Mouse (Mus musculus) v-Abl transformed pro-B cells (cell line): ENCODE data around the gene Pyroxd2.
"Not testable (repeated sequence)": the region's sequence is repeated elsewhere in the genome, so short reads cannot be mapped to it uniquely, and the experiment has no call there.

ENCODE experiments used
- in situ Hi-C, 2 experiments: fragments of 400-800 bp; cut with MboI; formaldehyde crosslinking; loops; one replicate each; pipeline ENCODE4 v1.15.1; 2025; ENCODE audit not compliant: unreplicated experiment in 2 of 2

The Pyroxd2 gene

DNA sequence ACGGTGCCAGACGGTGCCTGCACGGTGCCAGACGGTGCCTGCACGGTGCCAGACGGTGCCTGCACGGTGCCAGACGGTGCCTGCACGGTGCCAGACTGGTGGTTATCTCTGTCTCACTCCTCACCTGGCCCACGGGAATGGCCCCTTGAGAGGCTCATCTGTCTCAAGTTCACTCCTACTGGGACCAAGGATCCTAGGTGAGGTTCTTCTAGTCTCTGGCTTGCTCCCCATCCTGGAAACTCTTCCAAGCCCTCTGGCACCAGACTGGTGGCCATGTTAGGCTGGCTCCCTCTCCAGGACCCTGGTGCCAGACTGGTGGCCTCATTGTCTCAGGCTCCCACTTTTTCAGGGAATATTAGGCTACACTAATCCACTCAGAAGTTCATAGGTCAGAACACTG, 53.1 kb downstream of the Pyroxd2 start:
- in situ Hi-C loops = no loop called here

DNA sequence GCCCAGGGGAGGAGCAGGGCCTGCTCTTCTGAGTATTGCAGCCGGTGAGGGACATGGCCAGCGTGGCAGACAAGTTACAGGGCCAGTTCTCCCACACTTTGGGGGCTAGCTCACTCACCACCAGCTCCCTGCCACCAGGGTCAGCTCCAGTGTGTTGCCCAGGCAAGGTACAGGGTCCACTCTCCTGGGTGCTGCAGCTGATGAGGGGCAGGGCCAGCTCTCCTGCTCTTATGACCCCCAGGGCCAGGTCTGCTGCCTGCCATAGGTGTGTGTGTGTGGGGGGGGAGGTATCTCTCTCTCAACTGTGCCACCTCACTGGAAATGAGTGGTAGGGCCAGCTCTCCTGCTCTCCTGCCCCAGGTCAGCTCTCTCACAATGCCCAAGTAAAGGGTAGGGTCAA, 54.0 kb downstream of the Pyroxd2 start:
- in situ Hi-C loops = no loop called here

- in situ Hi-C loops = no loop called here
Observed at GRCm38 (mm10) chr19:42697336-42697735, 55.2 kb downstream of the Pyroxd2 start.

- in situ Hi-C loops = no loop called here
Observed at GRCm38 (mm10) chr19:42690256-42690655, 62.3 kb downstream of the Pyroxd2 start.

DNA sequence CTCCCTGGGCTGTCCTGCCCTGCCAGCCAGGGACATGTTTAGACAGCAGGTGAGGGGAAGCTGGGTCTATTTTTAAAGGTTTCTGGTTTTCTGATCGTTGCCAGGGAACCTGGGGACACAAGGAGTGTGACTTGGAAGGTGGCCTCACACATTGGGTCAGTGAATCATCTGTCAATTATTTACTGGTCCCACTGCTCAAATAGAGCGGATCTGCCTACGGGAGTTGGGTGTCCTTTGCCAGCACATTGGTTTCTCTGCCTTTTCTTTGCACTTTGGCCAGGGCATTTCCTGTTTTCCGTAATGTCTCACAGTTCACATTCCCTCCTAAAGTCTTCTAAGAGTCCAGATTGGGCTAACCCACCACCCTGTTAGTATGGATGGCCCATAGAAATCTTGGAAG, 62.8 kb downstream of the Pyroxd2 start:
- in situ Hi-C loops = no loop called here

- in situ Hi-C loops = no loop called here
Observed at GRCm38 (mm10) chr19:42689321-42689720, 63.3 kb downstream of the Pyroxd2 start.

DNA sequence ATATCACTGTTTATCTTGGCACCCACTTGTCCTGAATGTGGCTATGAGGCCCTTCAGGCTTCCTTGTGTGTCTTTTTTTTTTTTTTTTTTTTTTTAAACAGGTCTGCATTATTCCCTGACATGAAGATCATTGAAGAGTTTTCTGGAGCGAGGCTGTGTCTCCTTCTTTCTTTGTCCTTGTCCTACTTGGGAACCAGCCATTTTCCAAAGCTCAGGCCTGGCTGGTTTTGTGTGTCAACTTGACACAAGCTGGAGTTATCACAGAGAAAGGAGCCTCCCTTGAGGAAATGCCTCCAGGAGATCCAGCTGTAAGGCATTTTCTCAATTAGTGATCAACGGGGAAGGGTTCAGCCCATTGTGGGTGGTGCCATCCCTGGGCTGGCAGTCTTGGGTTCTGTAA, 69.8 kb downstream of the Pyroxd2 start:
- in situ Hi-C loops = not testable (repeated sequence)

DNA sequence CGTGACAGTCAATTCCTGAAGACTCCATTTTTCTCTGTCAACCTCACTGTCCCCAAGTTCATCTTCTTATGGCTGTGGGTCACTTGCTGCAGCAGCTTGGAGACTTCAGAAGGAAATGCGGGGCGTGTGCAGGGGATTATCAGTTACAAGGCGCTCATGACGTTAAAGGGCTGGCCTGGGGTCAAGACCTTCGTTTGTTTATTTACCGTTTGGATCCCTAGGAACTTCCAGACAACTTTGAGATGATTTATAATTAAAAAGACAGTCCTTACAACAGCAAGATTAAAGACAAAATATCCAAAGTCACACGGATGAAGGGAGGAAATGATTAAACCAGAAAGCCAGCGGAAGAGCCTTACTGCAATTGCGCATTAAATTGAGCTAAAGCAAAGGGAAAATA, 74.4 kb downstream of the Pyroxd2 start:
- in situ Hi-C loops = no loop called here

DNA sequence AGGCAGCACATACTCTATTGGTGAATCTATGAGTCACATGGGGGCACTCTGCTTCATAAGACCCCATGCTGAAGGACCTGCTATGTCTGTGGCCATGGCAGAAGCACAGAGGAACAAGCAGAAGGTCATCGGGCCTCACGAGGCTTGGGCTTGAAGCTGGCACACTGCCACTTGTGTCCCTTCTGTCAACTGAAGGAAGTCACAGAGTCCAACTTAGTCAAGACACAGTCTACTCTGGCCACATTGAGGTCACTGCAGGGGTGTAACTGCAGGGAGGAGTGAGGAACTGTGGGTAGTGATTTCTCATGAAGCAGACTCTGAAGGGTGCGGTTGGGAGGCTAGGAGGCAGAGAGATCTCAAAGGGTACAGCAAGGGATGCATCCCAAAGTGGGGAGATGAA, 75.1 kb downstream of the Pyroxd2 start:
- in situ Hi-C loops = no loop called here

DNA sequence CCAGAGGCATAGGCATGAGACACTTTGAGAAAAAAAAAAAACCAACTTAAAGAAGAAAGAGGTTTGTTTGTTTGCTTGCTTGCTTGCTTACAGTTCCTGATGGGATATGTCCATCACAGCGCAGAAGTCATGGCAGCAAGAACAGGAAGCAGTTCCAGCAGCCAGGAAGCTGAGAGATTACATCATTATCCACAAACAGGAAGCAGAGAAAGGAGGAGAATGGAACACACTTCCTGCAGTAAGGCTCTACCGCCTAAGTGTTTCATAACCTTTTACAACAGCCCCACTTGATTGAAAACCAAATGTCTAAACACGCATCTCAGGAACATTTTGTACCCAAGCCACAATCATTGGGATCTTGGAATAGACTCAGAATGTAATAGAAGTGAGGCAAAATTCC, 75.6 kb downstream of the Pyroxd2 start:
- in situ Hi-C loops = no loop called here
